Mouse (Mus musculus): Measurements from ENCODE around the gene Haus4. TPM values are rescaled to one million over a fixed set of nuclear protein-coding genes. Genes with fewer than 3 reads are reported as not detected.

The Haus4 gene
- polyA plus RNA-seq, 1 experiment from 2014 or later: 14.7 TPM

- Histone ChIP-seq H3K4me3 (replicated peaks; ENCODE audit: low read depth, low read length) (no peak overlapping the region), H3K9me3 (ENCODE audit: control insufficient read depth, low read length) (no peaks in the 10 kb centered on the region), H3K27me3 (ENCODE audit: control insufficient read depth, insufficient read depth, low read length) (no peaks in the 10 kb centered on the region), H3K36me3 (ENCODE audit: control insufficient read depth, insufficient read depth, low read length) (no peaks in the 10 kb centered on the region), H3K4me2 (ENCODE audit: low read length) (no peak overlapping the region), H3K4me1 (ENCODE audit: control insufficient read depth, insufficient read depth, low read length) (no peaks in the 10 kb centered on the region), H3K27ac (replicated peaks; ENCODE audit: low read depth, low read length) (no peak overlapping the region), H3K9ac (replicated peaks; ENCODE audit: low read length) (no peak overlapping the region)
- WGBS: 91% methylated on average over 5 of the region's 5 CpGs
- ATAC-seq (ENCODE audit: low FRiP score, low TSS enrichment) (no peak), DNase-seq (no peak)
These were observed 61.2 kb downstream of the Haus4 start for GRCm38 (mm10) chr14:54493236-54493635.

- H3K27ac ChIP-seq (replicated peaks; ENCODE audit: low read depth, low read length): no peak overlapping the region
- ATAC-seq (ENCODE audit: low FRiP score, low TSS enrichment) (no peak), DNase-seq (no peak)
- no peaks in the 10 kb centered on the region for H3K9me3 ChIP-seq (ENCODE audit: control insufficient read depth, low read length)
- WGBS: 69% methylated on average over 18 of the region's 18 CpGs
- no peak overlapping the region for H3K4me3 ChIP-seq (replicated peaks; ENCODE audit: low read depth, low read length)
- no peak overlapping the region for H3K9ac ChIP-seq (replicated peaks; ENCODE audit: low read length)
- H3K27me3 ChIP-seq (ENCODE audit: control insufficient read depth, insufficient read depth, low read length): no peaks in the 10 kb centered on the region
- no peaks in the 10 kb centered on the region for H3K36me3 ChIP-seq (ENCODE audit: control insufficient read depth, insufficient read depth, low read length)
- H3K4me2 ChIP-seq (ENCODE audit: low read length): no peak overlapping the region
- no peaks in the 10 kb centered on the region for H3K4me1 ChIP-seq (ENCODE audit: control insufficient read depth, insufficient read depth, low read length)
These were observed 61.9 kb downstream of the Haus4 start for GRCm38 (mm10) chr14:54492345-54493131.

Other genes with a start within 250 kb of the Haus4 start
- 58.6 and 71.2 TPM in 2 replicates for gene Oxa1l, start 193.8 kb downstream of the Haus4 start, polyA plus RNA-seq (2014; fragmentation: Nextera tagmentation; extraction: Ambion mirVana)
- gene Slc7a7, start 136.8 kb downstream of the Haus4 start, polyA plus RNA-seq (2014; fragmentation: Nextera tagmentation; extraction: Ambion mirVana): 3.5 and 4.0 TPM in 2 replicates
- 293 and 337 TPM in 2 replicates for gene Mrpl52, start 127.7 kb downstream of the Haus4 start, polyA plus RNA-seq (2014; fragmentation: Nextera tagmentation; extraction: Ambion mirVana)
- 36.2 and 58.5 TPM in 2 replicates for gene Mmp14, start 123.0 kb downstream of the Haus4 start, polyA plus RNA-seq (2014; fragmentation: Nextera tagmentation; extraction: Ambion mirVana)
- gene Lrp10, start 90.5 kb downstream of the Haus4 start, polyA plus RNA-seq (2014; fragmentation: Nextera tagmentation; extraction: Ambion mirVana): 26.1 and 27.5 TPM in 2 replicates
- 37.2 and 44.6 TPM in 2 replicates for gene Rem2, start 78.5 kb downstream of the Haus4 start, polyA plus RNA-seq (2014; fragmentation: Nextera tagmentation; extraction: Ambion mirVana)
- 76.9 and 92.5 TPM in 2 replicates for gene Prmt5, start 37.1 kb downstream of the Haus4 start, polyA plus RNA-seq (2014; fragmentation: Nextera tagmentation; extraction: Ambion mirVana)
- gene Ajuba, start 22.9 kb upstream of the Haus4 start, polyA plus RNA-seq (2014; fragmentation: Nextera tagmentation; extraction: Ambion mirVana): 3.6 and 4.8 TPM in 2 replicates
- 5.4 and 6.1 TPM in 2 replicates for gene 4931414P19Rik, start 51.4 kb upstream of the Haus4 start, polyA plus RNA-seq (2014; fragmentation: Nextera tagmentation; extraction: Ambion mirVana)
- 409 and 454 TPM in 2 replicates for gene Psmb5, start 63.4 kb upstream of the Haus4 start, polyA plus RNA-seq (2014; fragmentation: Nextera tagmentation; extraction: Ambion mirVana)
- 0.18 TPM in 1 of 2 replicates, not detected in the other for gene Psmb11, start 66.8 kb upstream of the Haus4 start, polyA plus RNA-seq (2014; fragmentation: Nextera tagmentation; extraction: Ambion mirVana)
- gene Gm17606, start 86.3 kb upstream of the Haus4 start, polyA plus RNA-seq (2014; fragmentation: Nextera tagmentation; extraction: Ambion mirVana): not detected in 2 replicates
- 11.6 and 12.4 TPM in 2 replicates for gene Cdh24, start 86.7 kb upstream of the Haus4 start, polyA plus RNA-seq (2014; fragmentation: Nextera tagmentation; extraction: Ambion mirVana)
- 74.0 and 79.1 TPM in 2 replicates for gene 1700123O20Rik, start 131.6 kb upstream of the Haus4 start, polyA plus RNA-seq (2014; fragmentation: Nextera tagmentation; extraction: Ambion mirVana)
- gene Acin1, start 132.3 kb upstream of the Haus4 start, polyA plus RNA-seq (2014; fragmentation: Nextera tagmentation; extraction: Ambion mirVana): 128 and 143 TPM in 2 replicates
- 0.20 TPM in 2 replicates for gene Gm29776, start 144.2 kb upstream of the Haus4 start, polyA plus RNA-seq (2014; fragmentation: Nextera tagmentation; extraction: Ambion mirVana)
- gene Cebpe, start 157.6 kb upstream of the Haus4 start, polyA plus RNA-seq (2014; fragmentation: Nextera tagmentation; extraction: Ambion mirVana): not detected in 2 replicates
- gene Slc7a8, start 227.3 kb upstream of the Haus4 start, polyA plus RNA-seq (2014; fragmentation: Nextera tagmentation; extraction: Ambion mirVana): 5.7 and 7.6 TPM in 2 replicates